Mouse (Mus musculus) liver, embryonic 11.5 days (tissue): ENCODE measurements at regions not wholly inside any gene's neighbourhood (a gene's known extent, or its start where the extent isn't known, plus 50 kb on each side); places are given as distances from the start of the nearest gene placed in this dataset.
"Not testable (repeated sequence)": the region's sequence is repeated elsewhere in the genome, so short reads cannot be mapped to it uniquely, and the experiment has no call there.

Experiments
- ATAC-seq: fragments of 200-750 bp; cut with Nextera tagmentation; replicated peaks from 2 replicates; pipeline ENCODE4 v1.8.0; 2017; ENCODE audit warnings: moderate number of reproducible peaks, mild to moderate bottlenecking, moderate TSS enrichment, moderate library complexity; ENCODE audit not compliant: low FRiP score
- DNase-seq: peaks from one replicate; pipeline ENCODE4 v3.0.0-alpha.2; 2017; ENCODE audit warnings: low spot score
- H3K27ac ChIP-seq: fragments of 300-500 bp; sonication (generic); 2 replicates; pipeline ENCODE4 v1.5.1; 2014; ENCODE audit warnings: mild to moderate bottlenecking, low read depth, low read length, control low read depth
- H3K27me3 ChIP-seq: fragments of 300-500 bp; sonication (generic); replicated peaks from 2 replicates; pipeline ENCODE4 v1.6.1; 2014; ENCODE audit warnings: low read length, mixed read lengths; ENCODE audit not compliant: control insufficient read depth, insufficient read depth
- H3K36me3 ChIP-seq: fragments of 300-500 bp; sonication (generic); 2 replicates; pipeline ENCODE4 v1.6.1; 2014; ENCODE audit warnings: mild to moderate bottlenecking, low read length, moderate library complexity, mixed read lengths; ENCODE audit not compliant: control insufficient read depth, insufficient read depth
- H3K4me1 ChIP-seq: fragments of 300-500 bp; sonication (generic); replicated peaks from 2 replicates; pipeline ENCODE4 v1.6.1; 2014; ENCODE audit warnings: low read length, mixed read lengths; ENCODE audit not compliant: control insufficient read depth, insufficient read depth
- H3K4me2 ChIP-seq: fragments of 300-500 bp; sonication (generic); 2 replicates; pipeline ENCODE4 v1.6.1; 2014; ENCODE audit warnings: mild to moderate bottlenecking, control low read depth, moderate library complexity
- H3K4me3 ChIP-seq: fragments of 300-500 bp; sonication (generic); 2 replicates; pipeline ENCODE4 v1.5.1; 2014; ENCODE audit warnings: low read depth, low read length, control low read depth
- H3K9ac ChIP-seq: fragments of 300-500 bp; sonication (generic); 2 replicates; pipeline ENCODE4 v1.6.1; 2014; ENCODE audit warnings: low read depth, low read length, control low read depth
- H3K9me3 ChIP-seq: fragments of 300-500 bp; sonication (generic); 2 replicates; pipeline ENCODE4 v1.6.1; 2016; ENCODE audit warnings: low read length, inconsistent platforms, mixed read lengths; ENCODE audit not compliant: control insufficient read depth
- WGBS: fragments of 180-500 bp; shearing (Covaris S2); extraction: QIAGEN DNeasy Blood & Tissue Kit; methylation state at CpG from one replicate; pipeline ENCODE4 v1.1.7; 2014; 5-methylcytosine and 5-hydroxymethylcytosine counted together

DNA sequence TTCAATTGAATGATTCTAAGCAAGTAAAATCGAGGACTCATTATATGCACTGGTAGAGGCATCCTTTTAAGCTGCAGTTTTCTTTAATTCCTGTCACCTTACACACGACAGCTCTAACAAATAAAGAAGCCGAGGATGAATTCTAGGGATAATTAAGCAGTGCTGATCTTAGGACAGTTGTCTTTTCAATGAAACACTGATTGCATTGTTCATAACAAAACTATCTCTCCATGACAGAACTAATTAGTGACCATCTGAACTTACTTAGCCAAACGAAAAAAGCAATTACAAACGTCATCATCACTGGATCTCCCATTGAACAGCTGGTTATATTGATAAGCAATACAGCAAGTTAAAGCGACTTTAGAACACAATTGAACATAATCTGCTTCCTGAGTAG lies 1579.7 kb upstream of the G6pd2 start:
- ATAC-seq (no peak), DNase-seq (no peak)
- WGBS, result 62% methylated on average over 6 of the region's 6 CpGs
- H3K27ac ChIP-seq, result no peak overlapping the region
- H3K4me2 ChIP-seq, result no peak overlapping the region
- H3K4me3 ChIP-seq, result no peak overlapping the region
- no peak overlapping the region for H3K9ac ChIP-seq
- no peaks in the 10 kb centered on the region for H3K9me3 ChIP-seq
- H3K36me3 ChIP-seq, result no peaks in the 10 kb centered on the region
- no peaks in the 10 kb centered on the region for H3K27me3 ChIP-seq
- no peaks in the 10 kb centered on the region for H3K4me1 ChIP-seq

DNA sequence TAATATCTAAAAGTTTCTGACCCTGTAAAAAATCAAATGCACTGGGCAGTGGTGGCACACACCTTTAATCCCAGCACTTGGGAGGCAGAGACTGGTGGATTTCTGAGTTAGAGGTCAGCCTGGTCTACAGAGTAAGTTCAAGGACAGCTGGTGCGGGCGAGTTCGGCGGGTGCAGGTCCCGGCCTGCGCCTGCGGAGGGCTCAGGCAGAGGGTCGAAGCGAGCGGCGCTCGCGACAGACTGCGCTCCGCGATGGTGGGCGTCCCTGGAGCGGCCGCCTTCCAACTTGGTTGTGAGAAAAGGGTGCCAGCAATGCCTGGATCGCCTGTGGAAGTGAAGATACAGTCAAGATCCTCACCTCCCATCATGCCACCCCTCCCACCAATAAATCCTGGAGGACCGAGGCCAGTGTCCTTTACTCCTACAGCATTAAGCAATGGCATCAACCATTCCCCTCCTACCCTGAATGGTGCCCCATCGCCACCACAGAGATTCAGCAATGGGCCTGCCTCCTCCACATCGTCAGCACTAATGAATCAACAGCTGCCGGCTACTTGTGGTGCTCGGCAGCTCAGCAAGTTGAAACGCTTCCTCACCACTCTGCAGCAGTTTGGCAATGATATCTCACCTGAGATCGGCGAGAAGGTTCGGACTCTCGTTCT lies 1577.3 kb upstream of the G6pd2 start:
- H3K9ac ChIP-seq, H3K36me3 ChIP-seq, DNase-seq, H3K4me3 ChIP-seq, H3K27ac ChIP-seq, H3K9me3 ChIP-seq, H3K4me2 ChIP-seq, H3K4me1 ChIP-seq, H3K27me3 ChIP-seq: not testable (repeated sequence)
- WGBS, result 20% methylated on average over 30 of the region's 30 CpGs
- ATAC-seq, result peak; percentile 51; the same call in 1 of the 2 replicates

DNA sequence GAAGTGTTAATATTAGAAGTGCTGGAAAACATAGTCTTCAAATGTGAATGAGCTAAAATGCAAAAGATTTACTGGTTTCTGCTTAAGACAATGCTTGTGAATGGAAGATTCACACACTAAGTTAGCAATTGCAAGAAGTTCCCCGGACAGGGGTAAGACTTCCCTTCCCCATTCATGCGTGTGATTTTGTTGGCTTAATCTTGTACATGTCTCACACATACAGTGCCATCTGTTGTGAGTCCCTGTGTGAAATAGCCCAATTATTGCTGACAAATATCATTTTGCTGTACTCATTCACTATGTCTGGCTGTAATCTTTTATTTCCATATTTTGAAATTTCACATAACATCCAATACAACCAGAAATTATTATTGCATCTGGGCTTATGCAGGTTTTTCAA lies 1564.4 kb upstream of the G6pd2 start:
- ATAC-seq, result no peak
- no peak overlapping the region for H3K9ac ChIP-seq
- 91% methylated on average over 2 of the region's 2 CpGs for WGBS
- no peak for DNase-seq
- H3K27ac ChIP-seq, result no peak overlapping the region
- no peaks in the 10 kb centered on the region for H3K9me3 ChIP-seq
- H3K4me2 ChIP-seq, result no peak overlapping the region
- H3K36me3 ChIP-seq, result no peaks in the 10 kb centered on the region
- H3K4me3 ChIP-seq, result no peak overlapping the region
- H3K27me3 ChIP-seq, result no peaks in the 10 kb centered on the region
- H3K4me1 ChIP-seq, result no peaks in the 10 kb centered on the region

DNA sequence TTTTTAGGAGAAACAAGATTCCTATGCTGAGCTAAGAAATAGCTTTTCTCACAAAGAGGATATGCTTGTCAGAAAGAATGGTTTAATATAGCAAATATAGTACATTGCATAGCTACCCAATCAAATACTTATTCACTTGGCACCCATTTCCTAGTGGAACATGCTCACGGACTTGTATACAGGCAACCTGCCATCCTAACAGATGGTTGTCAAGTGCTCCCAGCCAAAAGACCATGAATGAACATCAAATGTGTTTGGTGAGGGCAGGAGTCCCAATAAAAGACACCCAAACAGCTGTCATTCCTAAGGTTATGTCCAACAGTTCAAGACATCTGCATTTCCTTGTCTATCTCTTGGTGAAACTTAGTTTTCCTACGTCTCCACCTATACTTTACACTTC lies 1531.9 kb upstream of the G6pd2 start:
- Histone ChIP-seq H3K9me3 (no peaks in the 10 kb centered on the region), H3K36me3 (no peaks in the 10 kb centered on the region), H3K4me2 (no peak overlapping the region), H3K4me3 (no peak overlapping the region), H3K4me1 (no peaks in the 10 kb centered on the region), H3K27ac (no peak overlapping the region), H3K27me3 (no peaks in the 10 kb centered on the region), H3K9ac (no peak overlapping the region)
- DNase-seq (no peak), ATAC-seq (no peak)
- WGBS, result 77% methylated on average over 2 of the region's 2 CpGs
